Mouse (Mus musculus) inflammation-experienced regulatory T-cells, adult 6 months (primary cell): Measurements from ENCODE around the gene Colgalt1. TPM values are rescaled to one million over a fixed set of nuclear protein-coding genes. Genes with fewer than 3 reads are reported as not detected.

ENCODE experiments used
- ATAC-seq: one replicate; pipeline ENCODE4 v1.8.0; 2017
- polyA plus RNA-seq, 3 experiments: library from polyadenylated mRNA; unstranded; fragments of 100-300 nt; shearing (Covaris generic); gene quantifications; one replicate each; pipeline ENCODE4 v1.2.1; 2017

Colgalt1 gene
- polyA plus RNA-seq, 3 experiments from 2014 or later, result 8.7 to 14.8 (median 13.6) TPM

DNA sequence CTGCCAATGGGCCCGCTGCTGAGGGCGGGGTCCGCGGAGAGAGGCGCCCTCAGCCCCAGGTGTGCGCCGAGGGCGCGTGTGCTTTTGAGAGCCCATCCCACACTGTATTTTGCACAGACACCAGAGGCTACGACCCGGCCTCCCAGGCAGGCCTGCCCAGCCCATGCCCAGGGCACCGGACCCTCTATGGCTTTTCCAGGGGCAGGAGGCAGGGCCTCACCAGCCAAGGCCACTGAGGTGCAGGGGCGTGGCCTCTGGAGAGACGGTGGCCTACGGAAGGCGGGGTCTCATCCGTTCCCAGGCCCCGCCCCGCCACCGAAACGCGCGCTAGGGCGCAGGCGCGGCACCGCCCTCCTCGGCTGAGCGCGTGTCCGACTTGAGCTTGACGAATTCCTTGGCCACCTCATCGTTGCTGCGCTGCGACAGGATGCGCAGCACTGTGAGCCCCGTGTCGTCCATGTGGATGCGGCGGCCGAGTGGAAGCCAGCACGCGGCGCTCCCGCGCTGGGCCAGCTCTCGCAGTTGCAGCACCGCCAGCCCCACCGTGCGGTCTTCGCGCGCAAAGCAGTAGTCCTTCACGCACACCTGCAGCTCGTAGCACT lies 18.4 kb downstream of the Colgalt1 start:
- ATAC-seq, result peak; percentile 88

DNA sequence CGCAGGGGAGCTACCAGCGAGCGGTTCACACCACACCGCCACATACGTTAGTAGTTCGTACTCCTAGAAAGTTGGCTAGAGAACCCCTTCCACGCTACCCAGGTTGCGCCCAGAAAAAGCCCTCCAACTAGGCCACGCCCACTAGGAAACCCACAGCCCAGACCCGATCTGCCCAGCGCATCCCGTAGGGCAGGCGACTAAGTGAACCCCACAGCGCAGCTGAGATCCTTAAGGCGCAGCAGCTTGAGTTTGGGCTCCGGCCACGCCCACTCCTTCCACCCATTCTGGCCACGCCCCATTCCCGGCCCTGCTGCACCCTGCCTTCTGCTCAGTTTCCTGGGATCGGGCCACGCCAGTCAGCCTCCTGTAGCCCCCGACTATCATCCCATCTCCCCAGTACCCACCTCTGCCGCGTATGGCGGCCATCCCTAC lies 19.0 kb downstream of the Colgalt1 start:
- ATAC-seq, result no peak

DNA sequence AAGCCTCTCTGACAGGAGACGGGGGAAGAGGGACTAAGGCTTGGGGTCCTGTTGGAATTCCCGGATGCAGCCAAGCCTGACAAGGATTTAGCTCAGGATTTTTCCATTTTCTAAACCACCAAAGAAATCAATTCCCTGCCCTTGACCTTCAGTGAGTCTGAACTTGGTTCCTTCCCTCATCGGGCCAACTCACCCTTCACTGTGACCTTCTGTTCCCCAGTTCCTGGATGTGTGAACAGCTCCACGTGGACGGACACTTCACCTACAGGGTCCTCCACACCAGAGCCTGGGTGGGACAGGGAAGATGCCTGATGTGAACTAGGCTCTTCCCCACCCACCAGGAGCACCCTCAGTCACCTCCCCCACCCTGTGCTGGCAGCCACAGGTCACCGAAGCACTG lies 20.0 kb downstream of the Colgalt1 start:
- ATAC-seq, result no peak

DNA sequence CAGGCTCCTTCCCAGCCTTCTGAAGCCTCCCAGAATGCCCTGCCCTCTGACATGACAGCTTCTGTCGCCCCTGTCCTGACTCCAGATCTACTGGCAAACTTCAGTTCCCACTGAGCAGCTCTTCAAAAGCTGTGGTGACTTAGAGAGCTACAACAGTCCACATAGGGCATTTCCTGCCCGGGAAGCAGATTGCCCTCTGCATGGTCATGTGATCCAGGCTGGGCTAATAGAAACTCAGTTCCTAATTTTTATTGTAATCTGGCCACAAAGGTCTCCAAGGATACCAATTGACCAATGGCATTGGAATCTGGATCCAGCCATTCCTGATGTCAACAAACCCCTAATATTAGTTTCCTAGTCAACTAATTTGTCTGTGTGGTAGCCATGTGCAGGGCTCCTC lies 21.1 kb downstream of the Colgalt1 start:
- ATAC-seq, result no peak

DNA sequence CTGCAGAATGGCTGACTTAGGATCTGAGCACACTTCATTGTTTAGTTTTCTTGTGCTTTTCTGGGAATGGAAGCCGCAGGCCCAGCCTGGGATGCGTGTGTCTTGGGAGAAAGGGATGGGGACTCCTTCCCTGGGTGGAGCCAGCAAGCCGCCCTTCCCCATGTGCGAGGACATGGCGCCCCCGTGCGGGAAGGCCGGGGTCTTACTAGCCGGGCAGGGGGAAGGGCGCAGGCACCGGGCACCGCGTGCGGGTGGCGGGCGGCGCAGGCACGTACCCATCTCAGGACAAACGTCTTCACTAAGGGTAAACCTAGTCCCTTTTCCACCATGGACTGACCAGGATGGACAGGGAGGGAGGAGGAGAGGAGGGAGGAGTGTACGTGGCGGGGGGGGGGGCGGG lies 22.4 kb downstream of the Colgalt1 start:
- no peak for ATAC-seq

DNA sequence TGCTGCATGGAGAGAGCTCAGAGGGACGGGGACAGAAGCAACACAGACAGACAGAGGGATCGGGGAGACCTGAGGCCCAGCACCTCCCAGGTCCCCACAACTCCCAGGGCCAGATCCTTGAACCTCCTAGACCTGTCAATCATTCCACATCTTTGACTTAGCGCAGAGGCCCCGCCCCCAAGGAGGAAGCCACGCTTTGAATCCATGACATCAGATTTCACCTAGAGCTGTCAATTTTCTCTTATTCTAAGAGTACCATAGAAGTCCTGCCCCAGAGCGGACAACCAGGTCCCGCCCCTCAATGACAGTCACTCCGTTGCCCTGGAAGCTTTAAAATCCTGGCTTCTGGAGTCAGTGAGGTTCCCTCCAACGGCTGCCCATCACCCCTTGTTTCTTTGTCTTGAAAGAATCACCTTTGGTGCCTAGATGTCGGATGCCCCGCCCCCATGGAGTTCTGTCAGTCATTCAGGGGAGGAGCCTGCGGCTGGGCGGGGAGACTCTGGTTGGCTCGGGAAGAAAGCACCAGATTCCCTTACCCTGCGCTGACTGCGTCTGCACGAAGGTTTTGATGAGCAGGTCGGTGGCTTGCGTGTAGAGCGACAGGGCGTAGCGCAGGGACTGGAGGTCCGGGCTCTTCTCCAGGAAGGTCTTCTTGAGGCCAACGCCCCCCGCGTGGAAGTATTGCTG lies 23.3 kb downstream of the Colgalt1 start:
- peak; percentile 50 for ATAC-seq

DNA sequence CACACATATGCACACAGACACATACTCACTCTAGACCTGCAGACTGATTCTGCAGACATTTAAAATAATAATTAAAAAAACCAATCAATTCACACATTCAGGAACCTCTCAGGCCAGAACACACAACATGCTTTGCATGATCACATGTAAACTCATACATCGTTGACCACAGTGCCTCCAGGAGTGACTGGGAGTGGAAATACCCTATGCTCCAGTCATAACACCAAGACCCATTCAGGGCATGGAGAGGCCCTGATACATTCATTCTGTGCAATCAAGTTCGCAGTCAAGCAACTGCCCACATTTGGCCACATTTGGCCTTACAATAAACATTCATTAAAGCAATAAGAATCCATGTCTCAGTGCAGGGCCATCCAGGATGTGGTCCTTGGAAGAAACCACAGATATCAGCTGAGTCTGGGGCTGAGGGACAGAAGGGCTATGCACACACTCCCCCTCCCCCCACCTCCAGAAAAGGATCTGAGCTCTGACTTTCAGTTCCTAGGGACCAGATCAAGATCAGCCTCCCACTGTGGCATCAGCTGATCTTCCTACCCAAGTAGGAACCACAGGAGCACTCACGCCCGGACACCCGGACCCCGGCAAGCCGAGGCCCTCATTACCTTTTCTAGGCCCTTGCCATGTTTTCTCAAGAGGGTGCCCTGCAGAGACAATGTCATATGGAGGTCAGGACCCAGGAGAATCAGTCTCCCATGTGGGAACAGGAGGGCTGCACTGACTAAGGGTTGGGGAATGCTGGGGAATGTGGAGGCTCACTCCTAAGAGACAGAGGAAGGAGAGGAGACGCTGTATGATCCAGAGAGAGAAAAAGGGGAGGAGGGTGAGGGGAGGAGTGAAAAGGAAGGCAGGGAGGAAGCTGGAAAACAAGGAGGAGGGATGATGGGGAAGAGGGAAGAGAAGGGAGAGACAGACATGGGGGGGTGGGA lies 26.6 kb downstream of the Colgalt1 start:
- ATAC-seq, result no peak

DNA sequence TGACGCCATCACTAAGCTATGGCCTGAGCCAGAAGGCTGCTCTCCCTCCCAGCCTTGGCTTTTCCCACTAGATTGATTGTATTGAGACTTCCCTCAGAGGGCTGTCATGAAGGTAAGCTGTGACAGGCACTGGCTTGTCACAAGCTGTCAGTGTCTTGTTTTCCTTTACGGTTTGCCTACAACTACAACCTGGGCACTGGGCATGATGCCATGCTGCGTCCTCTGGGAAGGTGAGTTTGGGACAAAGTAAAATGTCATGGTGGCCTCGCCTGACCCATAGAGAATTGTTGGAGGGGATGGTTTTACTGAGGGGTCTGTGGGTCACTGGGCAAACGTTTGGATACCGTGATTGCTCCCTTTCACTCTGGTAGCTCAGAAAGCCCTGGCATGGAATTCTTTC lies 27.5 kb downstream of the Colgalt1 start:
- ATAC-seq, result no peak

DNA sequence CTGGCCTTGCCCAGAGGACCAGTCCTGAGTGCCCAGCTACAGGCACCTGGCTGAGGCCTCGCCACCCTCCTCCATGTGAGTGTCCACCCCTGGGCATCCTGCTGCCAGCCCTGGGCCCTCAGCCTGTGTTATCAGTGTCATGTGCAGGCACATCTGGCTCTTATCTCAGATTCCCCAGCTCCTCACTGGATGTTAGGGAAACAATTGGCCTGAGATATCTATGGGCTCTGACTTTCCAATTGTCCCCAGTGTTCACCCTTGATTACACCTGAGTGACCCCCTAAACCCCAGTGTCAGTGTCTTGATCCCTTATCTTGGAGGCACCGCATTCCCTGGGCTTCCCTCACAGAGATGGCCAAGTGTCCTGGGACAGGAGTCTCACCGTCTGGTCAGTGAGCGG lies 28.5 kb downstream of the Colgalt1 start:
- no peak for ATAC-seq

DNA sequence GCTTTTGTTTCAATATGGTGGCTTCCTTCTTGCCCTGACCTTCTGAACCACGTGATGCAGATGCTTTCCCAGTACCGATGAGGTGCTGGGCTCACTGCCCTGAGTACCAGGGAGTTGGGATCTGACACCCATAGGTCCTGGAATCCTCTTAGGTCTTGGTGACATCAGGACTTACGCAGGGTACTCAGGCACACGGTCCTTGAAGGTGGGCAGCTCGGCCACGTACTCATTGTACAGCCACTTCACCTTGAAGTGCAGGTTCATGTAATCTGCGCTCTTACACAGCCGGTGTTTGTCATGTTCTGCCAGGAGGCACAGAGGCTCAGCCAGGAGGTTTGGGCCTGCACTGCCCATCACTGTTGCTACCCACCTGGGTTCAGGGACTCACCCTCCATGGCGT lies 34.7 kb downstream of the Colgalt1 start:
- no peak for ATAC-seq

DNA sequence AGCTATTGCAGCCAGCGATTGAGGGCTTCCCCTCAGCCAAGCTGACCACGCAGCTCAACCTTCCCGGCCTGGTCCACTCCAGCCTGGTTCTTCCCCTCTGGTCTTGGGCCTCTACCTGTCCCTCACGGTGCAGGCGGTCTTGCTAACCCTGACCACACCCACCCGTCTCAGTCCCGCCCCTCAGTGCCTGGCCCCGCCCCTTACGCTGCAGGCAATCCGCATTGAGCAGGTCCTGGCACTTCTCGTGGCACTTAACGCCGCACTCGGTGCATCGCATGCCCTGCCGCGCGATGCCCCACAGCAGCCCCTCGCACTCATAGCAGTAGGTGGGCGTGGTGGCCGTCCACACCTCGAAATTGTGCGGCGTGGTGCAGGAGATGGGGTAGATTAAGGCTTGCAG lies 43.8 kb downstream of the Colgalt1 start:
- no peak for ATAC-seq

DNA sequence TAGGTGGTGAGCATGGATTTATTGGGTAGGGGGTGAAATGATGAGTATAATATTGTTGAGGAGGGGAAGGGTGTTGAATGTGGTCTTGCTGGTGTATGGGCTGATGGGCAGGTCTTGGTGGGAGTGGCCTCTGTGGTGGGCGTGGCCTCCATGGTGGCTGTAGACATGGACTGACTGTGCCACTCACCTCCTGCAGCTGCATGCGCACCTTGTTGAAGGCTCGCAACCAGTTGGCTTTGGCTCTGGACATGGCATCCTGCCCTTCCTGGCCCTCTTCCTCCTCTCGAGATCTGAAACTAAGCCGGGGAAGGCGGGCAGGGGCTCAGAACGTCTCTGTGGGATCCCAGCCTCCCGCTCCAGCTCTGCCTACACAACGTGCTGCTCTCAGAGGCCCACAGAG lies 47.0 kb downstream of the Colgalt1 start:
- no peak for ATAC-seq

DNA sequence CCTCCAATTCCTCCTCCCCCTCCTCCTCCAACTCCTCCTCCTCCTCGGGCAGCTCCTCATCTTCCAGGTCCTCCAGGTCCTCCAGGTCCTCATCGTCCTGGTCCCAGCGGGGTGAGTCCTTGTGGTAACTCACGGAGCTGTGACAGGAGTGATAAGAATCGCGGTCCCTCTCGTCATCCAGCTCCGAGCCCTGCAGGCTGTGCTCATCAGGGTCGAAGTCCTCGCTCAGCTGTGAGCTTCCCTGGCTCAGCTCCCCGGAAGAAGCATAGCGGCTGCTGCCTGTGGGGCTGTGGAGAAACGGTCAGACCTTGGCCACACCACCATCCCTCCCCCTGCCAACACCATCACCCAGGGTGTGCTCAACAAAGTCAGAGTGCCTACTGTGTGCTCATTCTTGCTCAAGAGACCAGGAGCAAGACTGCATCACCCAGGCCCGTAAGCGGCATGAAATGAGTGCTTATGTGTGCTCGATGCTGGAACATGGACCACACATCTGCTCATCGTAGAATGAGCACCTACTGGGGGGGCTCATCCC lies 47.8 kb downstream of the Colgalt1 start:
- no peak for ATAC-seq

DNA sequence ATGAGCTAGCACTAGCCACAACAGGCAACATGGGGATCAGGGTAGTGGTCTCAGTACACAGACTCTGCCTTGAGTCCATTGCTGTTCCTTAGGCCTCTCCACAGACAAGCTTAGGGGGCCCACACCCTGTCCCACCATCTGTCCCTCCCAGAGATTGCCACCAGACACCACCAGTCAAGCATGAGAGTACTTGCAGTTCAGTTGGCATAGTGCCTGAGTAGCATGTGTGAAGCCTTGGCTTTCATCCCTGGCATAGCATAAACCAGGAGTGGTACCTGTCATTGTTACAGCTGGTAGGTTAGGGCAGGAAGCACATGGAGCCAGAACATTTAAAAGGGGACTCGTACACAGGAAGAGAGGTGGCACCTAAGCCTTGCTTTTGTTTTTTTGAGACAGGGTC lies 49.0 kb downstream of the Colgalt1 start:
- no peak for ATAC-seq

DNA sequence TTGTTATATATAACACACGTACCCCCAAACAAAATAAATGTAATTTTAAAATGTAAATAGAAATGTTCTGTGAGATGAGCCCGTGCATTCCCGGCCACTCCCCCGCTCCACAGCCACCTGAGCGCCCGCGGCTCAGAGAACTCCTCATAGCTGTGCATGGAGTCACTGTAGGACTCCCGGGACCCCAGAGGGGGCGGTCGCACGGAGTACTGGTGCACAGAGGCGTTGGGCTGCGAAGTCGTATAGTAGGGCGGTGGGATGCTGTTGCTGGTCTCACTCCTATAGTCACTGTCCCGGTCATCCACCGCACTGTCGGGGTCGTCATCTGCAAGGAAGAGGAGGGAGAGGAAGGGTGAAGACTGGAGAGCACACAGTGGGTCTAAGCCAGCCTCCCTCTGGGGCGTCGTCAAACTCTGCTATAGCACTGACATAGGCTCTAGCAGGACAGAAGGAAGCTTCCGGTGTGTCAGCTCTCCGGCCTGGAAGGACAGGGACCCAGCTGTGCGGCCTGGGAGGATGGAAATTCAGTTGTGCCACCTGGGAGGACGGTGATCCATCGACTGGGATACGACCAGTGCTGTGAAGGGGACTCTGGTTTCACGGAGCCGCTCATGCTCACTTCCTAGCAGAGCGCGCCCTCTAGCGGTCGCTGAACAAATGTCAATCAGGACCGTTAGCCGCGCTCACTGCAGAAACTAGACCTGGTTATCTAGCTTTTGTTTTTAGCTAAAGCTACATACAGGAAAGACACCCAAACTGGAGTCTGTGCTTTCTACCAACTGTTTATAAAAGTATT lies 49.7 kb downstream of the Colgalt1 start:
- ATAC-seq, result peak; percentile 80

DNA sequence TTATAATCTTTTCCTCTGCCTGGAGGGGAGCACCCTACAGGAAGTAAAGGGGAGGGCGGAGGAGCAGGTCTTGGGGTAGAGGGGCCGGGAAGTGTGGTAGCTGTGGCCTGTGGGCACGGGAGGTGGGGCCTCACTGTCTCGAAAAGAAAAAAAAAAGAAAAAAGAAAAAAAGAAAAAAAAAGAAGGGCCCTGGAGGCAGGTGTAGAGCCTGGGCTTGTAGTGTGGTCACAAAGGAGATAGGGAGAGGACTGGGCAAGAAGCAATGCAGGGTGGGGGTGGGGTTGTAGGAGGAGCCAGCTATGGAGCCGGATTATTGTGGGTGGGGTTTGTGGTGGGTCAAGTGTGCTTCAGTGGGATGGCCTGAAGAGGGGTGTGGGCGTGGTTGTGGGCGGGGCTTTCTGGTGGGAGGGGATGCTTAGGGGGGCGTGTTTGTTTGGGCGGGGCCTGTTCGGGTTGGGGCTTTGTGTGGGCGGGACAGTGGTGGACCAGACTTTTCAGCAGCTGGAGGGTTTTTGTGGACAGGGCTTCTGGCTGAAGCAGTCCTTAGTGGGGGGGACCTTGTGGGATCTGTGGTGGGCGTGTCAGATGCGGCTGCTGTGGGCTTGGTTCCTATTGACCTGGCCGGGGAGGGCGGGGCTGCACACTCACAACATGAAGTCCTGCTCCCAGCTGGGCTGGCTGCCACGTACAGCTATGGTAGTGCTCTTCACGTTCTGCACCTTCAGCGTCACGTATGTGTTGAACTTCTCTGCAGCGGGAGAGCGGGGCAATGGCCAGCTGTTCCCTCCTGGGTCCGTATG lies 54.7 kb downstream of the Colgalt1 start:
- ATAC-seq, result peak; percentile 46

DNA sequence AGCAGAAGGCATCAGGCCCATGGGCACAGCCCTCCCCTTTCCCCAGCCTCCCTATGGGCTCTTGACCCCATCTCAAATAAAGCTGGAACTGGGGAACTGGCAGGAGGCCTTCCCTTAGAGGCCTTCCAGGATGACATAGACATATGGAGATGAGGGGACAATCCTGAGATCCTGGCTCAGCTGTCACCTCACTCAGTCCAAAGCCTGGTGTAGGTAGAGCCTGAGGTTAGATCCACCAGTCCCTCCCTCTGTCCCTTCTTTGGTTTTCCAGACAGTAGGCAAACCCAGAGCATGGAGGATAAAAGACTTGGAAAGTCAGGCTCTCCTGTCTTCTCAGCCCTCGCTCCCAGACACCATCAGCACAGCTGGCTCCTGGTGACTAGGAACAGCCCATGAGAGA lies 56.1 kb downstream of the Colgalt1 start:
- ATAC-seq, result no peak

DNA sequence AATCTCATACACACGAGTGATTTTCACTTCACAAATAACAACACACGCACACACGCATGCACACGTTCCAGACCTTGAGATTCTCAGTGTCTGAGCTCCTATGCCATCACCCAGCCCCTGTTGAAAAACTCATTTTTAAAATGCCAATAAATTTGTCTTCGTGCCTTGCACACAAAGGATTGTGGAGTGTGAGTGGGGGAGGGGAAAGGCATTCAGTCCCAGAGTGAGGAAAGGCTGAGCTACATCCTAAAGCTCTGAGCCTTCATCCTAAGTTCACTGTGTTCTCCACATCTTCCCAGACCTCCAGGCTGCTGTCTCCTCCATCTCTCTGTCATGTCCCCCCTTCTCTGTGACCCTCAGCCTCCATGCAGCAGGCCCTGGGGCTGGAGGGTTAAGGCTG lies 56.5 kb downstream of the Colgalt1 start:
- ATAC-seq, result no peak

DNA sequence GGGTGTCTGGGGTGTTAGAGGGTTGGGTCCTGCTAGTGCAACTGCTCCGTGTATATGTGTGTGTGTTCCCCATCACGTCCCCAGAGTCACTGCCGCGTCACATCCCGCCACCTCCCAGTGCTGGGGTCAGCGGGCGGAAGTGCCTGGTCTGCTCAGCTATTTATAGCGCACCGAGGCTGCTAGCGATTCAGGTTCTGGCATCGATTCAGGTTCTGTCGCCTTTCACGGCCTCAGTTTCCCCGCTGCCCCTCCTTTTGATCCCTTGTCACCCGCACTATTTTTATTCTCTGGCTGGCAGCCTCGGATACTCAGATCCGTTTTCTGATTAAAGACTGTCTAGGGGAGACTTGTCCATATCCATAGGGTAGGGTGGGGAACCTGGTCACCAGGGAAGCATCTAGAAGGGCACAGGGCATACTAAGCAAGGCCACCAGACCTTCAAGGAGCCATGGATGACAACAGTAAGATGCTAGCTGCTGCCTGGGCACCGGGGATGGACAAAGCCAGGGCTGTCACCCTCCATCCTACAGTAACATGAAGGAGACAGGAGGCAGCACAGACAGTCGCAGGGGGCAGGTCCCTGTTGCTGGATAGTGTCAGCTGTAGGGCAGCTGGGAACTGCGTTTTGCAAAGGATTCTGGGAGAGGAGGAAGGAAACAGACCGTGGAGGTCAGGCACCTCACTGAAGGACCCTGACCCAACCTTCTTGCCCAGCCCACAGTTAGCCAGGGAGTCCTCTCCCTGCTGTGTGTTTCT lies 57.6 kb downstream of the Colgalt1 start:
- ATAC-seq, result peak; percentile 74

DNA sequence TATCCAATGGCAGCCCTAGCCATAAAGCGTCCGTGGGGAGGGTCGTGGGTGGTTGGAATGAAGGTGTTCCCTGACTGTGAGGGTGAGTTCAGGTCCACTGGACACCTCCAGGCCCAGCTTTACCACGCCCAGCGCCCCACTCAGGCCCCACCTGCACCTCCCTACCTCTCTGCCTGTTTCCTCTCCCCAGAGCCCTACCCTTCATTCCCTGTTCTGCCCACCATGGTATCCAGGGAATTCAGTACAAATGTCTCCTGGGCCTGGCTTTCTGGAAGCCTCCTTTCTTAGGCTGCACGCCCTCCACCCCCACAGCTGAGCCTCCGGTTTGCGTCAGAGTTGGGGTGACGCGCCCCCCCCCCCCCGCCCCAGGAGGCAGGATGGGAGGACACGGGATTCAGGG lies 59.4 kb downstream of the Colgalt1 start:
- ATAC-seq, result no peak
